Comparison of ENCODE assay signal across 9 mouse cellular contexts in genomic region chr16:86882529-86882928, GRCm38 (mm10).
A peak's percentile ranks its signal among the peaks of the same experiment; 100 is the strongest.
DNase-seq lines count a peak whose midpoint lies in the region; ATAC-seq and TF ChIP-seq lines count a peak whose summit lies in the region.
"Had no signal": no experiment of that assay in that cellular context is flagged by ENCODE, and none has a peak within 500 bp of the region (broad histone marks: within the 10 kb centered on the region; RNA-seq: fewer than 3 reads in every experiment).

No protein-coding gene starts in this region.

- H3K9me3 ChIP-seq in heart, embryonic 11.5 days (replicated peaks; ENCODE audit: control insufficient read depth, low read length), result no peaks in the 10 kb centered on the region
- H3K9me3 ChIP-seq: limb, embryonic 12.5 days had no signal

- no peaks in the 10 kb centered on the region for H3K4me1 ChIP-seq in heart, embryonic 11.5 days (ENCODE audit: control insufficient read depth, insufficient read depth, low read length)
- no peaks in the 10 kb centered on the region for H3K4me1 ChIP-seq in cerebellum, adult 2 months (ENCODE audit: control insufficient read depth, insufficient read depth, low read length)
- no peaks in the 10 kb centered on the region for H3K4me1 ChIP-seq in liver, adult 2 months (ENCODE audit: control insufficient read depth, insufficient read depth, low read length)
- H3K4me1 ChIP-seq: limb, embryonic 12.5 days had no signal

- TF ChIP-seq POLR2A in cerebellum, adult 2 months (IDR thresholded peaks at IDR 0.05; ENCODE audit: borderline replicate concordance, insufficient read depth, low read length), result no peak
- TF ChIP-seq POLR2A in liver, adult 2 months (IDR thresholded peaks at IDR 0.05; ENCODE audit: extremely low read depth, insufficient read depth, low read length), result no peak

- WGBS in heart, embryonic 11.5 days (ENCODE audit: insufficient replicate concordance), result 23% methylated on average over 6 of the region's 6 CpGs
- 18% methylated on average over 6 of the region's 6 CpGs for WGBS in cerebellum, adult 2 months
- 25% methylated on average over 6 of the region's 6 CpGs for WGBS in liver, adult 2 months

- H3K27ac ChIP-seq in heart, embryonic 11.5 days (ENCODE audit: low read depth, low read length), result no peak overlapping the region
- H3K27ac ChIP-seq in cerebellum, adult 2 months (ENCODE audit: insufficient read depth, low read length), result no peak overlapping the region
- no peak overlapping the region for H3K27ac ChIP-seq in liver, adult 2 months (replicated peaks; ENCODE audit: insufficient read depth, low read depth, low read length)
- H3K27ac ChIP-seq: limb, embryonic 12.5 days had no signal

- no peaks in the 10 kb centered on the region for H3K36me3 ChIP-seq in heart, embryonic 11.5 days (ENCODE audit: control insufficient read depth, insufficient read depth, low read length)
- no peaks in the 10 kb centered on the region for H3K36me3 ChIP-seq in liver, adult 2 months (ENCODE audit: control insufficient read depth, insufficient read depth, low read length)
- H3K36me3 ChIP-seq: limb, embryonic 12.5 days had no signal

- H3K9ac ChIP-seq in heart, embryonic 11.5 days (ENCODE audit: low read depth, low read length), result no peak overlapping the region
- H3K9ac ChIP-seq in liver, adult 2 months (ENCODE audit: low read depth, low read length), result no peak overlapping the region
- H3K9ac ChIP-seq: limb, embryonic 12.5 days had no signal

- H3K27me3 ChIP-seq in heart, embryonic 11.5 days (ENCODE audit: control insufficient read depth, insufficient read depth, low read length), result no peaks in the 10 kb centered on the region
- H3K27me3 ChIP-seq in cerebellum, adult 2 months (ENCODE audit: control insufficient read depth, insufficient read depth, low read length), result no peaks in the 10 kb centered on the region
- H3K27me3 ChIP-seq in liver, adult 2 months (ENCODE audit: control insufficient read depth, insufficient read depth, low read length), result no peaks in the 10 kb centered on the region
- H3K27me3 ChIP-seq: limb, embryonic 12.5 days had no signal

- no peak overlapping the region for H3K4me2 ChIP-seq in heart, embryonic 11.5 days
- H3K4me2 ChIP-seq: limb, embryonic 12.5 days had no signal

- peak; percentile 71 for DNase-seq in heart, adult 8-10 months (ENCODE audit: low spot score)
- DNase-seq in cerebellum, adult 2 months, result peak; percentile 25 to 35
- DNase-seq in frontal cortex, postnatal 25 days (ENCODE audit: low spot score in 2 of 2), result peak; percentile 7 to 40
- peak; percentile 56 to 77 for DNase-seq in kidney, adult 8-10 months
- peak; percentile 63 for DNase-seq in liver, adult 2 months (ENCODE audit: extremely low read depth, low read depth, low spot score)
- DNase-seq in retina, adult 2 months (ENCODE audit: low read depth, low spot score), result peak; percentile 8

- no peaks in the 10 kb centered on the region for H3K79me2 ChIP-seq in liver, adult 2 months (ENCODE audit: control insufficient read depth, insufficient read depth, low read length)

- peak; percentile 38; the same call in 1 of the 2 replicates for TF ChIP-seq CTCF in cerebellum, adult 2 months (IDR thresholded peaks at IDR 0.05; ENCODE audit: borderline replicate concordance, insufficient read depth, low read depth, low read length)
- TF ChIP-seq CTCF in liver, adult 2 months (IDR thresholded peaks at IDR 0.05; ENCODE audit: low read depth, low read length), result peak; percentile 52

- no peak for ATAC-seq in heart, embryonic 11.5 days (replicated peaks; ENCODE audit: insufficient number of reproducible peaks, low FRiP score, low TSS enrichment)
- ATAC-seq in inflammation-experienced regulatory T-cells, adult 6 months, result no peak

- H3K4me3 ChIP-seq in heart, embryonic 11.5 days (ENCODE audit: low read depth, low read length), result no peak overlapping the region
- H3K4me3 ChIP-seq in cerebellum, adult 2 months (replicated peaks; ENCODE audit: insufficient read depth, low read depth, low read length), result no peak overlapping the region
- H3K4me3 ChIP-seq in liver, adult 2 months (ENCODE audit: insufficient read depth, low read depth, low read length), result no peak overlapping the region
- H3K4me3 ChIP-seq: limb, embryonic 12.5 days had no signal

Comparison
In these comparisons a context has a peak if more than half of its experiments do, and no peak if none do; other contexts are left out.
1. DNase-seq: peak in every context shown above with its lines; median percentile 71 in heart, adult 8-10 months; 66 in kidney, adult 8-10 months; 63 in liver, adult 2 months; 30 in cerebellum, adult 2 months; 24 in frontal cortex, postnatal 25 days; 8 in retina, adult 2 months.